Mouse (Mus musculus) kidney, adult 2 months (tissue): Measurements from ENCODE around the gene Ahcyl2.

ENCODE experiments used
- CTCF ChIP-seq: fragments of 200-500 bp; conservative IDR thresholded peaks from 2 replicates; pipeline ENCODE4 v1.5.1; 2011; ENCODE audit warnings: low read depth, mild to moderate bottlenecking, control low read depth, low read length, moderate library complexity, mixed read lengths; ENCODE audit not compliant: insufficient read depth, insufficient read length
- POLR2A ChIP-seq: fragments of 200-500 bp; IDR thresholded peaks from one replicate; pipeline ENCODE4 v1.6.1; 2011; ENCODE audit warnings: low read depth, low read length, control low read depth

DNA sequence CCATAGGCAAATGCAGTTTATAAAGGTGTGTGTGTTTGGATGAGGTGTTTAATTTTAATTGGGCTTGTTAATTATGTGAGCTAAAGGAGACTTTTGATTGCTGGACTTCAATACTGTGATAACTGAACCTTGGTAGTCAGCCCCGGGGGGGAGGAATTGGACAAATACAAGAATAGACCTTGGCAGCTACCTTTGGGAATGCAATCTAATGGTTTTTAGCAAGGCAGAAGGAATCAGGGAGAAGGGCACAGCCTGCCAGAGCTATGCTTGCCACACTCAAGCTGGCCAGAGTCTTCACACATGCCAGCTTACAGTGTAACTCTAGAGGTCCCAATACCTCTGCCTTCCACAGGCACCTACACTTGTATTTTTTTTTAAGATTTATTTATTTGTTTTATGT, 167.9 kb downstream of the Ahcyl2 start:
- TF ChIP-seq CTCF (no peak), POLR2A (no peak)
